In genomic region chr4:43442456-43443361, GRCm38 (mm10) we compare ENCODE assay signal across 8 mouse cellular contexts. TPM values are rescaled to one million over a fixed set of nuclear protein-coding genes. Genes with fewer than 3 reads are reported as not detected.
DNase-seq lines count a peak whose midpoint lies in the region; ATAC-seq and TF ChIP-seq lines count a peak whose summit lies in the region.

No protein-coding gene starts in this region.

- TF ChIP-seq CTCF in kidney, adult 2 months (conservative IDR thresholded peaks at IDR 0.05; ENCODE audit: insufficient read depth, insufficient read length, low read depth, low read length): no peak

- WGBS in kidney, adult 2 months: under 1% methylated on average over 75 of the region's 88 CpGs
- WGBS in limb, embryonic 14.5 days: 1% methylated on average over 59 of the region's 88 CpGs
- under 1% methylated on average over 82 of the region's 88 CpGs for WGBS in midbrain, embryonic 15.5 days

- ATAC-seq in limb, embryonic 14.5 days (ENCODE audit: low FRiP score, low read depth): peak; percentile 74
- ATAC-seq in midbrain, embryonic 15.5 days (replicated peaks): peak; percentile 80

- peaks cover 1% of the 10 kb centered on the region; the same call in 1 of the 2 replicates for H3K36me3 ChIP-seq in kidney, adult 2 months (ENCODE audit: control insufficient read depth, insufficient read depth, low read length)
- H3K36me3 ChIP-seq in limb, embryonic 14.5 days (ENCODE audit: control insufficient read depth, insufficient read depth, low read length): peaks cover 32% of the 10 kb centered on the region
- H3K36me3 ChIP-seq in midbrain, embryonic 15.5 days (replicated peaks): peaks cover 23% of the 10 kb centered on the region

- no peaks in the 10 kb centered on the region for H3K27me3 ChIP-seq in kidney, adult 2 months (replicated peaks; ENCODE audit: control insufficient read depth, insufficient read depth, low read length)
- no peaks in the 10 kb centered on the region for H3K27me3 ChIP-seq in limb, embryonic 14.5 days (ENCODE audit: control insufficient read depth, insufficient read depth, low read length)
- H3K27me3 ChIP-seq in midbrain, embryonic 15.5 days (replicated peaks): no peaks in the 10 kb centered on the region

- H3K4me3 ChIP-seq in kidney, adult 2 months (ENCODE audit: insufficient read depth, low read depth, low read length): peak overlapping the region; percentile 76
- H3K4me3 ChIP-seq in limb, embryonic 14.5 days (replicated peaks; ENCODE audit: low read length): peak overlapping the region; percentile 94
- H3K4me3 ChIP-seq in midbrain, embryonic 15.5 days: peak overlapping the region; percentile 73

- H3K27ac ChIP-seq in kidney, adult 2 months (ENCODE audit: insufficient read depth, low read depth, low read length): peak overlapping the region; percentile 94
- peak overlapping the region; percentile 91 for H3K27ac ChIP-seq in limb, embryonic 14.5 days (replicated peaks; ENCODE audit: low read depth, low read length)
- H3K27ac ChIP-seq in midbrain, embryonic 15.5 days: peak overlapping the region; percentile 96

- peak; percentile 5 for TF ChIP-seq POLR2A in kidney, adult 2 months (IDR thresholded peaks at IDR 0.05; ENCODE audit: low read depth, low read length)
- TF ChIP-seq POLR2A in limb, embryonic 14.5 days (IDR thresholded peaks at IDR 0.05; ENCODE audit: borderline replicate concordance, extremely low read depth, insufficient read depth, insufficient read length): no peak

- peak overlapping the region; percentile 95 for H3K4me2 ChIP-seq in limb, embryonic 14.5 days (replicated peaks; ENCODE audit: low read depth, low read length, severe bottlenecking)
- H3K4me2 ChIP-seq in midbrain, embryonic 15.5 days: peak overlapping the region; percentile 75

- H3K4me1 ChIP-seq in kidney, adult 2 months (ENCODE audit: control insufficient read depth, insufficient read depth, low read length): peaks cover 5% of the 10 kb centered on the region; the same call in 1 of the 2 replicates
- H3K4me1 ChIP-seq in limb, embryonic 14.5 days (ENCODE audit: control insufficient read depth, insufficient read depth, low read length): peaks cover 11% of the 10 kb centered on the region
- H3K4me1 ChIP-seq in midbrain, embryonic 15.5 days: peaks cover 17% of the 10 kb centered on the region

- DNase-seq in ovary, adult 18-20 months (ENCODE audit: low spot score): peak; percentile 73
- no peak for DNase-seq in ovary, postnatal 10 days (ENCODE audit: low spot score)
- peak; percentile 78 for DNase-seq in embryo, embryonic 10.5 days (ENCODE audit: low spot score)
- DNase-seq in gastrocnemius, postnatal 4 days (ENCODE audit: low spot score in 2 of 2): peak; percentile 51 to 72
- DNase-seq in kidney, adult 2 months: peak; percentile 85
- DNase-seq in limb, embryonic 14.5 days (ENCODE audit: low spot score): peak; percentile 77
- DNase-seq in spleen, postnatal 14 days (ENCODE audit: low spot score in 2 of 2): peak; percentile 39 to 51

- H3K9me3 ChIP-seq in limb, embryonic 14.5 days (ENCODE audit: control insufficient read depth, low read length): no peaks in the 10 kb centered on the region
- H3K9me3 ChIP-seq in midbrain, embryonic 15.5 days: no peaks in the 10 kb centered on the region

- H3K9ac ChIP-seq in limb, embryonic 14.5 days (ENCODE audit: low read depth, low read length, severe bottlenecking): peak overlapping the region; percentile 96
- peak overlapping the region; percentile 99 for H3K9ac ChIP-seq in midbrain, embryonic 15.5 days

RNA-seq across cellular contexts. Expression of gene Tesk1, which starts 1.0 kb away (rescaled TPM):
- total RNA-seq in gastrocnemius, postnatal 4 days (2021): 10 to 100 TPM; 39.3 to 40.9 TPM
- polyA plus RNA-seq in kidney, adult 2 months (2012; rRNA removed): 59.0 and 72.5 TPM in 2 replicates
- polyA plus RNA-seq in limb, embryonic 14.5 days (2012; rRNA removed): 47.4 and 63.1 TPM in 2 replicates
- 15.8 and 17.6 TPM in 2 replicates for polyA plus RNA-seq in limb, embryonic 14.5 days (2014; fragmentation: Nextera tagmentation; extraction: Ambion mirVana)
- 16.7 and 17.1 TPM in 2 replicates for polyA plus RNA-seq in midbrain, embryonic 15.5 days (2015; fragmentation: Nextera tagmentation; extraction: Ambion mirVana)

RNA-seq across cellular contexts. Expression of gene Cd72, which starts 11.7 kb away (rescaled TPM):
- under 1 TPM; 0.32 to 0.75 TPM for total RNA-seq in gastrocnemius, postnatal 4 days (2021)
- 4.5 and 12.6 TPM in 2 replicates for polyA plus RNA-seq in kidney, adult 2 months (2012; rRNA removed)
- polyA plus RNA-seq in limb, embryonic 14.5 days (2012; rRNA removed): 1.3 TPM in 2 replicates
- polyA plus RNA-seq in limb, embryonic 14.5 days (2014; fragmentation: Nextera tagmentation; extraction: Ambion mirVana): 4.4 and 7.5 TPM in 2 replicates
- polyA plus RNA-seq in midbrain, embryonic 15.5 days (2015; fragmentation: Nextera tagmentation; extraction: Ambion mirVana): 6.0 and 6.6 TPM in 2 replicates

RNA-seq across cellular contexts. Expression of gene Fam166b, which starts 13.8 kb away (rescaled TPM):
- under 1 TPM in 1 of 2 experiments, not detected in 1; 0.47 TPM for total RNA-seq in gastrocnemius, postnatal 4 days (2021)
- polyA plus RNA-seq in kidney, adult 2 months (2012; rRNA removed): 1.3 and 1.6 TPM in 2 replicates
- 0.20 and 0.29 TPM in 2 replicates for polyA plus RNA-seq in limb, embryonic 14.5 days (2012; rRNA removed)
- 0.14 and 0.33 TPM in 2 replicates for polyA plus RNA-seq in limb, embryonic 14.5 days (2014; fragmentation: Nextera tagmentation; extraction: Ambion mirVana)
- polyA plus RNA-seq in midbrain, embryonic 15.5 days (2015; fragmentation: Nextera tagmentation; extraction: Ambion mirVana): 0.52 and 1.7 TPM in 2 replicates

RNA-seq across cellular contexts. Expression of gene Sit1, which starts 40.8 kb away (rescaled TPM):
- not detected for total RNA-seq in gastrocnemius, postnatal 4 days (2021)
- 0.23 and 1.4 TPM in 2 replicates for polyA plus RNA-seq in kidney, adult 2 months (2012; rRNA removed)
- polyA plus RNA-seq in limb, embryonic 14.5 days (2012; rRNA removed): not detected in 2 replicates
- not detected in 2 replicates for polyA plus RNA-seq in limb, embryonic 14.5 days (2014; fragmentation: Nextera tagmentation; extraction: Ambion mirVana)
- polyA plus RNA-seq in midbrain, embryonic 15.5 days (2015; fragmentation: Nextera tagmentation; extraction: Ambion mirVana): not detected in 2 replicates

RNA-seq across cellular contexts. Expression of gene Ccdc107, which starts 50.0 kb away (rescaled TPM):
- total RNA-seq in gastrocnemius, postnatal 4 days (2021): 10 to 100 TPM; 23.3 to 28.6 TPM
- polyA plus RNA-seq in kidney, adult 2 months (2012; rRNA removed): 529 and 664 TPM in 2 replicates
- polyA plus RNA-seq in limb, embryonic 14.5 days (2012; rRNA removed): 118 and 175 TPM in 2 replicates
- polyA plus RNA-seq in limb, embryonic 14.5 days (2014; fragmentation: Nextera tagmentation; extraction: Ambion mirVana): 78.8 and 92.8 TPM in 2 replicates
- polyA plus RNA-seq in midbrain, embryonic 15.5 days (2015; fragmentation: Nextera tagmentation; extraction: Ambion mirVana): 81.4 and 82.8 TPM in 2 replicates
